Mouse (Mus musculus): ENCODE measurements around the gene Zfp408.

Gene Zfp408
- long read RNA-seq, experiment 1: 0 reads
- long read RNA-seq, experiment 2, partial matches to known transcripts: 0 of 2 reads
- long read RNA-seq, experiment 2, other reads (novel, unspliced or antisense): 2 of 2 reads

GRCm38 (mm10) chr2:91649553-91650359, at the start of gene Zfp408, which contains the start of gene Arhgap1:
Zfp408 (minus strand) TSS chr2:91649791.
Arhgap1 (plus strand) TSS chr2:91649860.
- intact Hi-C loops (cut with DNase I): no loop called here

- intact Hi-C loops (cut with DNase I): no loop called here
These were observed 49.6 kb upstream of the Zfp408 start for GRCm38 (mm10) chr2:91699225-91699624.

- intact Hi-C loops (cut with DNase I): no loop called here
These were observed 46.6 kb upstream of the Zfp408 start for GRCm38 (mm10) chr2:91696225-91696590.

DNA sequence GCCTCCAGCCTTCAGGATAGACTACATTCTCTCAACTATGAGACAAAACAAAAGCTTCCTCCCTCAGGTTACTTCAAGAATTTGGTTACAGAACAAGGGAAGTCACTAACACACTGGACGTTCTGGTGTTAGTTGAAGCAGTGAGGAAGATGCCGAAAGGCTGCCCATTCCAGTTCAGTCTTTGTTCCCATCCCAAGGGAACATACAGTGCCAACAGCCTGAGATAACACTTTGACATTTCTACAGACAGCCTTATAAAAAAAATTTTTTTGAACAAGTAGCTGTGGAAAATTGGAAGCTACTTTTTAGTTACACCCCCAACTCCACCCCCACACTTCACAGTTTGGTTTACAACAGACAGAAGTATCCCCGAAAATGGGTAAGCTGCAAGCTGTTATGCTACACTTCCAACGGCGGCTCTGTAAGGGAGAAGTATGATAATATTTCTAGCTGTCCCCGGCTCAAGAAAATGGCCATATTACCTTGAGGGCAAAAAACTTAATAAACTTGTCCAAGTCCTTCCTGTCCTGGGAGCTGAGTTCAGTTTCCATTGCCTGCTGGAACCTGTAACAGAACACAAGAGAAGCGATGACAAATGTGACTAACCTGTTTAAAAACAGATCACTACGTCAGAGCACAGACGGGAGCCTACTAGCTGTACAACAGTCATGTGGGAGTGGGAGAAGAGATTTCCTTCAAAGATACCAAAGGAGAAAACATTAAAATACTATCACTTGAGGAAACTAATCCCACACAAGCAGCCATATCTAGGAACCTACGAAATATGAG, 46.0 kb upstream of the Zfp408 start:
- intact Hi-C loops (cut with DNase I): no loop called here

GRCm38 (mm10) chr2:91689452-91689851, 39.9 kb upstream of the Zfp408 start:
- intact Hi-C loops (cut with DNase I): no loop called here

GRCm38 (mm10) chr2:91683919-91684318, 34.3 kb upstream of the Zfp408 start:
- intact Hi-C loops (cut with DNase I): no loop called here

DNA sequence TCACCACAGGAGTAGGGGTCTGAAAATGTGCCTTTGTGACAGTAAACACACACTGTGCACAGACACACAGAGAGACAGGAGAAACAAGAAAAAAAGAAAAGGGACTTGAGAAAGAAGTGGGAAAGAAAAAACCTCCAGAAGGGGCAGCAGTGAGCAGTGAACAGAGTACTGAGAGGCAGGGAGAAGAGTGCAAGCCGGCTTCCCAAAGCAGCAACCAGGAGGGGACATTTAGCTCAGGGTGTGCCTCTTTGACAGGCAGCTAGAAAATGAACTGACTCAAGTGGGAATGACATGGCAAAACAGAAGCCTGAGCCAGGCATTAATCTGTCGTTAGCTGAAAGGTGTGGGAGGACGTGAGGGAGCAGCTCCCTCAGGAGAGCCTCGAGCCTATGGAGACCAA, 33.3 kb upstream of the Zfp408 start:
- intact Hi-C loops (cut with DNase I): no loop called here

DNA sequence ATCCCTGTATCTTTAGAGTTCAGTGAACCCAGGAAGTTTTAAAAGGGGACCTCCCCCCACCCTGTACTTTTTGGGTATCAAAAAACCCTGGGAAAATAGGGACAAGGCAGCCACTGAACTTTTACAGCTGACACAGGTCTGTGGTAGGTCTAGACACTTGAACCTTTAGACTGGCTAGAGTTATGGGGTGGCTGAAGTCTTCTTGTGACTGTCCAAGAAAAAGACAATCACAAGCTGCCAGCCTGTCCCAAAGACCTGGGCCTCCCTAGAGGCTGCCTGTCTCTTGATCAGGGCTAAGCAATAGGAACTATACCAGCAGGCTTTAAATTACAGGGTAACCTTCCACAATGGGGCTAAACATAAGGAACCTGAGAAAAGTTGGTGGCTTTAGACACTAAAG, 27.4 kb upstream of the Zfp408 start:
- intact Hi-C loops (cut with DNase I): no loop called here

DNA sequence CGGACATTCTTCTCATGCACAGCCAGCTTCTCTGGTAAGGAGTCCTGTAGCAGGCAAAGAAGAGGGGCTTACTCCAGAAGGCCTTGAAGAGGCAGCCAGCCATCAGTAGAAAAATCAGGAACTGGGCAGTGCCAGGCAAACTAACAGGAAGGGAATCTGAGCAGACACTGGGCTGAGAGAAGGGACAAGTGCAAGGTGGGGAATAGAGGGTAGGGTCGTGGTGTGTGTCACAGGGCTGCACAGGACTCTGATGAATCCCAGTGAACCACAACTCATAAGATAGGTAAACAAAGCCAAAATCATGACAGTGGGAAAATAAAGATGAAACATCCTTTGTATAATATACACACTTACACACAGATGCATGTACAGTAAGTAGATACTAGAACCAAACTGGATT, 26.8 kb upstream of the Zfp408 start:
- intact Hi-C loops (cut with DNase I): no loop called here

GRCm38 (mm10) chr2:91674895-91675294, 25.3 kb upstream of the Zfp408 start:
- intact Hi-C loops (cut with DNase I): no loop called here

GRCm38 (mm10) chr2:91673587-91673986, 24.0 kb upstream of the Zfp408 start:
- intact Hi-C loops (cut with DNase I): no loop called here

- intact Hi-C loops (cut with DNase I): no loop called here
These were observed 20.4 kb upstream of the Zfp408 start for GRCm38 (mm10) chr2:91670038-91670437.

DNA sequence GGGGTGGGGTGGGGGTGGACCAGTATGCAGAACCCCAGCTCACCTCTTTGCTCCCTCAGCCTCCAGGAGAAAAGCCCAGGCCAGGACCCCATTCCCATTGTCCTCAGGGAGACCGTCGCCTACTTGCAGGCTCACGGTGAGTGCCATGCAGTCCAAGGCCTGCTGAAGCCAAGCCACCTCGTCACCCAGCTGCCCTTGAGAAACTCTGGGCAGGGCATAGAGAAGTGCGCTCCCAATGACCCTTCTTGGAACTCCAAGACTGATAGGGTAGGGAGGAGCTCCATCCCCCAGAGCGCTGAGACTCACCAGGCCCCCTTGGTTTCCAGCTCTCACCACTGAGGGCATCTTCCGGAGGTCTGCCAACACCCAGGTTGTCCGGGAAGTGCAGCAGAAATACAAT, 19.7 kb upstream of the Zfp408 start:
- intact Hi-C loops (cut with DNase I): no loop called here

DNA sequence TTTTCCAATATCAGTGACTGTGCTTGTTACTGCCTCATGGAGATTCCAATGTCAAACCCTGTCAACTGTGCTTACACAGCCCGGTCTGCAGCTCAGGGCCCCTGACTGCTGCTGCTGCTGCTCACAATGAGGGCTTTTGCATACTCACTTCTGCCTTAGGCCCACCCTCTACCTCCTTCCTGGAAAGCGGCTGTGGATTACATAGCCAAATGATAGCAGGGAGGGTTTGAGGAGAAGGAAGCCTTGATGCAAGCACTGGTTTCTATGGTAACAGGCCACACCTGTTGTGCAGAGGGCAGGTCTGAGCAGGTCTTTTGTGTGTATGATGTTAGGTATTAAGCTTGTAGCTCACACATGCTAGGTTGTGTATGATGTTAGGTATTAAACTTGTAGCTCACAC, 18.2 kb upstream of the Zfp408 start:
- intact Hi-C loops (cut with DNase I): no loop called here

- intact Hi-C loops (cut with DNase I): no loop called here
These were observed 16.9 kb upstream of the Zfp408 start for GRCm38 (mm10) chr2:91666386-91666910.

GRCm38 (mm10) chr2:91664780-91665179, 15.2 kb upstream of the Zfp408 start:
- intact Hi-C loops (cut with DNase I): no loop called here

DNA sequence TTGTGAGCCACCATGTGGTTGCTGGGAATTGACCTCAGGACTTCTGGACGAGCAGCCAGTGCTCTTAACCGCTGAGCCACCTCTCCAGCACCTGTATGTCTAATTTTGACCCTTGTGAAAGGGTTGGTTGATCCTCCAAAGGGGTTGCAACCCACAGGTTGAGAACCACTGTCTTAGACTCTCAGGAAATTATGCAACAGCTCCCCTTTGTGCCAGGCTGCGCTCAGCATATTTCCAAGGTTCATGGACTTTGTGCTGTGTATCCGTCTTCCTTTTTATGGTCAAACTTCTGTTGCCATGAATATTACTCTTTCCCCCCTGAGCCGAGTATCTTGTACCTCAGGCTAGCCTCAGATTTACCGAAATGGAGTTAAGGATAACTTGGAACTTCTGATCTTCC, 11.4 kb upstream of the Zfp408 start:
- intact Hi-C loops (cut with DNase I): no loop called here

DNA sequence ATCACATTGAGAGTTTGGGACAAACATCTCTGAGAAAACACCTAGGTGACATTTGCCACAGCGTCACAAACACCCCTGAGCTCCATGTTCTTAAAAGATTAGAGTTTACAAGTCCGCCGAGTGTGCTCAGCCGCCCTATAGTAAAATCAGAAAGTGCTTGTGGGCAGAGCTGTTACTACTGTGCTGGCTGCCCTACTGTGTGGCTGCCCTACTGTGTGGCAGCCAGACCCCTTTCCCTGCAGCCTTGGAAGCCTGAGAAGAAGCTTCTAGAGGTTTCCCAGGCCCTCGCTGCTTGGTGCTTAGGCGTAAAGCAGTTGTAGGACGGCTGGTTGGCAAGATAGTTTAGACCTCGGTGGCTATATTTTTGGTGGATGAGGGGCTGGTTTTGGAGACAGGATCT, 10.1 kb upstream of the Zfp408 start:
- intact Hi-C loops (cut with DNase I): no loop called here

- intact Hi-C loops (cut with DNase I): no loop called here
These were observed 7.2 kb upstream of the Zfp408 start for GRCm38 (mm10) chr2:91656774-91657173.

- intact Hi-C loops (cut with DNase I): no loop called here
These were observed 6.2 kb upstream of the Zfp408 start for GRCm38 (mm10) chr2:91655827-91656226.

DNA sequence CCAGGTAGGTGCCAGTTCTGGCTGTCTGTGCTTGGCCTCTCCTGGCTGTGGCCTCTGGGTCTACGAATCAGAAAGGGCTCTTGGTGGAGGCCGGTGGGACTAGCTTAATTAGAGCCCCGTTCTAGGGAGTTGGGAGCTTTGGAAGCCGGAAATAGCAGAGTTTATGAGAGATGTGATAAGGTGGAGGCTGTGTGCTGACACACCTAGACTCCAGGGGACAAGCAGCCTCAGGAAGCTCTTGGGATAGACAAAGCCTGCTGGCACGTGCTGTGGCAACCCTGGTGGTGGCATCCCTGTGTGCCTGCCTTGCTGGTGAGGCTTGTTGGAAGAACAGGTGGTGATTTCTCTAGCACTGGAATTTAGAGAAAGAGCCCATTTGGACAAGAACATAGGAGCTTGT, 5.8 kb upstream of the Zfp408 start:
- intact Hi-C loops (cut with DNase I): no loop called here

DNA sequence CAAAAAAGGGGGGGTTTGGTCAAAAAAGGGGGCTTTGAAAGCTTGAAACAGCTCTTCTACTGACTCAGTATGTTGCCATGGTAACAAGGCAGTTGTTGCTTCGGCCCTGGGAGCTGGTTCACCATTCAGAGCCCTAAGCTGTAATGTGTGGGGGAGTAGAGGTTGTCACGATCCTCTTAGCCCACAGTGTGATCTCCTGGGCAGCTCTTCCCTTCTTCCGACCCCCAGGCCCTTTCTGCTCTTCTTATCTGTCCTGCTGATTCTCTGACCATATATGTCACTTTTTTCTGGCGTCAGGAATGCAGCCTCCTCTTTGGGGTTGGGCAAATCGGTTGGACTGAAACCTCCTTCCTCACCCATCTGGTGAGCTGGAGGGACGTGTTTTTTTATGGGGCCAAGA, 3.3 kb upstream of the Zfp408 start:
- intact Hi-C loops (cut with DNase I): no loop called here
